Mouse (Mus musculus) kidney, adult 2 months (tissue): ENCODE measurements around the gene Atp5j2. TPM values are rescaled to one million over a fixed set of nuclear protein-coding genes. Genes with fewer than 3 reads are reported as not detected.

Source experiments
- DNase-seq: peaks from one replicate; pipeline ENCODE4 v3.0.0; 2021
- H3K27ac ChIP-seq: fragments of 200-500 bp; 2 replicates; pipeline ENCODE4 v1.5.1; 2012; ENCODE audit warnings: low read depth, low read length, control low read depth, inconsistent platforms; ENCODE audit not compliant: insufficient read depth
- H3K27me3 ChIP-seq: fragments of 200-500 bp; replicated peaks from 2 replicates; pipeline ENCODE4 v1.6.1; 2012; ENCODE audit warnings: mild to moderate bottlenecking, moderate library complexity, low read length, inconsistent platforms; ENCODE audit not compliant: control insufficient read depth, insufficient read depth
- H3K36me3 ChIP-seq: fragments of 200-500 bp; 2 replicates; pipeline ENCODE4 v1.6.1; 2012; ENCODE audit warnings: mild to moderate bottlenecking, moderate library complexity, low read length, inconsistent platforms; ENCODE audit not compliant: control insufficient read depth, insufficient read depth
- H3K4me1 ChIP-seq: fragments of 200-500 bp; 2 replicates; pipeline ENCODE4 v1.6.1; 2011; ENCODE audit warnings: low read length; ENCODE audit not compliant: control insufficient read depth, insufficient read depth
- H3K4me3 ChIP-seq: fragments of 200-500 bp; 2 replicates; pipeline ENCODE4 v1.5.1; 2011; ENCODE audit warnings: mild to moderate bottlenecking, low read depth, low read length, control low read depth; ENCODE audit not compliant: insufficient read depth
- CTCF ChIP-seq: fragments of 200-500 bp; conservative IDR thresholded peaks from 2 replicates; pipeline ENCODE4 v1.5.1; 2011; ENCODE audit warnings: low read depth, mild to moderate bottlenecking, control low read depth, low read length, moderate library complexity, mixed read lengths; ENCODE audit not compliant: insufficient read depth, insufficient read length
- POLR2A ChIP-seq: fragments of 200-500 bp; IDR thresholded peaks from one replicate; pipeline ENCODE4 v1.6.1; 2011; ENCODE audit warnings: low read depth, low read length, control low read depth
- WGBS: fragments of 180-500 bp; shearing (Covaris S2); methylation state at CpG from one replicate; pipeline ENCODE4 v1.1.7; 2018; 5-methylcytosine and 5-hydroxymethylcytosine counted together
- polyA plus RNA-seq: library from polyadenylated mRNA; depleted of rRNA; stranded (reverse); fragments of >200 nt; gene quantifications from 2 replicates; pipeline ENCODE4 v1.2.3, GENCODE M21; 2012

Gene Atp5j2
- polyA plus RNA-seq, 1 experiment: 489 TPM

DNA sequence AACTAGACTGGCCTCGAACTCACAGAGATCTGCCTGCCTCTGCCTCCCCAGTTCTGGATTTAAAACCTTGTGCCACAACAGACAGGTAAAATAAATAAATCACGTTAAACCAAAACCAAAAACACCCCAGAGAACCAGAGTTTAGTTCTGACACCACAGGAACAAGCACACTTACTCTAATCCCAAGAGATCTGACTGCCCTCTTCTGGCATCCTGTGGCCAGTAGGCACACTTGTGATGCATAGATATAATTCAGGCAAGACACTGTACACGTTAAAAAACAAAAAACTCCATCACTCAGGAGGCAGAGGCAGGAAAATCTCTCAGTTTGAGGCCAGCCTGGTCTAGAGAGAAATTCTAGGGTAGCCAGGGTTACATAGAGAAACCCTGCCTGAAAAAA lies 10.6 kb upstream of the Atp5j2 start:
- Histone ChIP-seq H3K27me3 (no peaks in the 10 kb centered on the region), H3K36me3 (no peaks in the 10 kb centered on the region), H3K4me3 (no peak overlapping the region), H3K4me1 (peaks cover 6% of the 10 kb centered on the region; the same call in 1 of the 2 replicates), H3K27ac (no peak overlapping the region)
- DNase-seq: no peak
- TF ChIP-seq POLR2A (no peak), CTCF (no peak)
- WGBS: 47% methylated on average over 3 of the region's 3 CpGs

DNA sequence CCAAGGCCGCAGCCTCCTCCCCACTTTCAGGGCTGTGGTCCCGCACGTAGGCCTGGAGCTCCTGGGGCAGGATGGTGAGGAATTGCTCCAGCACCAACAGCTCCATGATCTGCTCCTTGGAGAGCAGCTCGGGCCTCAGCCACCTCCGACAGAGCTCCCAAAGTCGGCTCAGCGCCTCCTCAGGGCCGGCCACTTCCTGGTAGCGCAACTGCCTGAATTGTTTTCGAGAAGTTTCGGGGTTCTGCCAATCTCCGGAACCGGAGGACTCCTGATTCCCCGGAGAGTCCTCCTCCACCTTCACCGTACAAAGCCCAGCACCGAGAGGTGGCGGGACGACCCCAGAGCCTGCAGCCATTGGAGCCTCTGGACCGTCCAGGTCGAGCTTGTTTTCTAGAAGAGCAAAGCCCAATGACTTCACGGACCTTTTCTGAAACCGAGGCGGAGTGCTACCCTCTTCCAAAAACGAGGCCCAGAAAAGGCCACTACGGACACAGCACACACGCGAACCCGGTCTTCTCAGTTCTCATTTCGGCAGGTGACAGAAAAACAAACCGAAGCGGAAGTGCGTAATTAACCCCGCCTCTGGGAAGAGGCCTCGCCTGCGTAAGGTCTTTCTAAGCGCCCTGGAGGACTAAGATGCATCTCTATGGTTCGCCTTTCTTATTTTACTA lies 9.6 kb upstream of the Atp5j2 start, which contains the start of gene Zkscan14:
Gene Zkscan14, minus strand, starts transcription at position 548 of the 671 bp plus-strand sequence.
- under 1% methylated on average over 37 of the region's 37 CpGs for WGBS
- H3K4me3 ChIP-seq: peak within 1 kb of the TSS; percentile 94
- peak within 1 kb of the TSS; percentile 81 for H3K27ac ChIP-seq
- no peak for TF ChIP-seq CTCF
- TF ChIP-seq POLR2A: no peak
- H3K27me3 ChIP-seq: no peaks in the 10 kb centered on the region
- DNase-seq: peak; percentile 87
- peaks cover 6% of the 10 kb centered on the region; the same call in 1 of the 2 replicates for H3K4me1 ChIP-seq
- H3K36me3 ChIP-seq: no peaks in the 10 kb centered on the region

DNA sequence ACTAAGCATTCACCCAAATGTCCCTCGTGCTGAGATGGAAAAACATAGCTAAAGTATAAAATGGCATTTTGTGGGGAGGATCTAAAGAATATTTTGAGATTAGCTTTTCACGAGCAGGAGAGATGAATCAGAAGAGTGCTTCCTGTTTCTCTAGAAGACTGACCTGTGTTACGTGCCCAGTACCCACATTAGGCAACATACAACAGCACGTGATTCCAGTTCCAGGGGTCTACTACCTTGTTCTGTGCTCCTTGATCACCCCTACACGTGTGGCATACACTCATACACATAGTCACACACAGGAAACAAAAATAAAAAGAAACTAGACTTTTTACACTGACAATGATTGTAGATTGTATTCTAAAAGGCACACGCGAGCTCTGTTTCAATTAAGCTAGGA lies 8.5 kb upstream of the Atp5j2 start:
- Histone ChIP-seq H3K4me1 (peaks cover 4% of the 10 kb centered on the region; the same call in 1 of the 2 replicates), H3K4me3 (no peak overlapping the region), H3K27ac (no peak overlapping the region), H3K36me3 (no peaks in the 10 kb centered on the region; the same call in 1 of the 2 replicates), H3K27me3 (no peaks in the 10 kb centered on the region)
- WGBS: 73% methylated on average over 7 of the region's 7 CpGs
- no peak for DNase-seq
- TF ChIP-seq POLR2A (no peak), CTCF (no peak)

DNA sequence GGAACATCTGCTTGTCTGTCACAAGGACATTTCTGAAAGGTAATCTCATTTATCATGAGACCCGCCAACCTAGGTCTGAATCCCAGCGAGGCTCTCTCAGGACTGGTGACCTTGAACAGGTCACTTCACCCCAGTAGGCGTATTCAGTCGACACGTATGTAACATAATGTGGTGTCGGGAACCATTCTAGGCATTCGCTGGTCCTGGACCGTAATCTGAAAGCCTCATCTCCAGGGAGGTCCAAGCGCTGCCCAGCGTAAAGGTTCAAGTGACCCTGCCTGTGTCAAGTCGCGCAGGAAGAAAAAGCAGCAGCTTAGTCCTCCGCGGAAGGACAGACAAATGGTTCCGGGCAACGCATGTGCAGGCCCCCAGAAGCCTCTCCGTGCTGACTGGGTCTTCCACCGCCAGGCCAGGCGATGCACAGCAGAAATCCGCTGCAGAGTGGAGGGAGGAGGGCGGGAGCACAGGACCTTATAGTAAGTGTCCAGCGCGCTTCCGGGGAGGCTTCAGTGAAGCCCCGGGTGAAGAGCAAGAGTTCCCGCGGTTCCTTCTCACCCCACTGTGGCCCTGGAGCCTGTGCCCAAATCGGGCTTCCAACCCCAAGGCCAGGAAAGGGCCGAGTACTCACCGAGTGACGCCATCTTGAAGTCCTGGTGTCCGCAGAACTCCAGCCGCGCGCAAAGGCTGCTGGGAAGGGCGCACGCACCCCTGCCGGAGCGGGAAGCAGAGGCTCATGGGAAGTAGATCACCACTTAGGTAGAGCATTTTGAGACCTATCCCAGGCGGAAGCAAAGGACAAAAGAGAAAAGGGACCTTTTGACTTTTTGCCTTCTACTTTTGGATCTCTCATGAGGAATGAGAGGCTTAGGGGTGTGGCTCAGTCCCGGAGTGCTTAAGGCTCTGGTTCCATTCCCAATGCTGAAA lies 725 bp downstream of the Atp5j2 start:
- H3K4me1 ChIP-seq: peaks cover 13% of the 10 kb centered on the region; the same call in 1 of the 2 replicates
- WGBS: under 1% methylated on average over 41 of the region's 41 CpGs
- DNase-seq: peak; percentile 96
- peak overlapping the region; percentile 91 for H3K27ac ChIP-seq
- peaks cover 3% of the 10 kb centered on the region for H3K36me3 ChIP-seq
- peak; percentile 65 for TF ChIP-seq POLR2A
- no peak for TF ChIP-seq CTCF
- H3K27me3 ChIP-seq: no peaks in the 10 kb centered on the region
- peak overlapping the region; percentile 80 for H3K4me3 ChIP-seq

DNA sequence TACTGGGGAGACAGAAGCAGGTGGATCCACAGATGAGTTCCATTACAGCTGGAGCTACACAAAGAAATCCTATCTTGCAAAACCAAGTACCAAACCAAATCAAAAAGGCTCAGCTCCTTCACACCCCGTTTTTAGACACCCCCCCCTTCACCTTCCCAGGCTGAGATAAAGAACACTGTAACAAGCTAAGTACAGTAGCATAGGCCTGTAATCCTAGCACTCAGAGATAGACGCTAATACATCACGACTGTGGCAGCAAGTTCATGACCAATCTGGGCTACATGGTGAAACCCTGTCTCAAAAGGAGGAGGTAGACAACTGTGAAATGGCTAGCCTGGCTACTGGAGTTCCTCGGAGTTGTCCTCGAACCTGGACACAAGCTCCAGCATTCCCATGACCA lies 1.5 kb downstream of the Atp5j2 start:
- Histone ChIP-seq H3K4me3 (peak overlapping the region; percentile 80), H3K4me1 (peaks cover 13% of the 10 kb centered on the region; the same call in 1 of the 2 replicates), H3K36me3 (peaks cover 3% of the 10 kb centered on the region), H3K27ac (peak overlapping the region; percentile 91), H3K27me3 (no peaks in the 10 kb centered on the region)
- 16% methylated on average over 5 of the region's 5 CpGs for WGBS
- TF ChIP-seq POLR2A: no peak
- no peak for TF ChIP-seq CTCF
- DNase-seq: no peak

DNA sequence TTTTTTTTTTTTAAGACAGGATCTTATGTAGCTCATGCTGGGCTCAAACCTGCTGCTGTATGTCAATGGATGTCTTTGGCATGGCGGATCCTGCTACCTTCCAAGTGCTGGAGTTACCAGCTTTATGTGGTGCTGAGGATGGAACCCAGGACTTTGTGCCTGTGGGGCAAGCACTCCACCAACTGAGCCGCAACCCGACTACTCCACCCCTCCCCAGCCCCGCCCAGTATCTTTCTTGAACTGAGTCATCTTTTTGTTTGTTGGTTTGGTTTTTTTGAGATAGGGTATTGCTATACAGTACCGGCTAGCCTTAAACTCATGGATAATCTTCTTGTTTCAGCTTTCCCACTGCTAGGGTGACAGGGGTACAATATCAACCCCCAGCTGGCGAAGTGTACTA lies 2.4 kb downstream of the Atp5j2 start:
- 92% methylated on average over 6 of the region's 6 CpGs for WGBS
- H3K4me1 ChIP-seq: peaks cover 13% of the 10 kb centered on the region; the same call in 1 of the 2 replicates
- no peaks in the 10 kb centered on the region for H3K27me3 ChIP-seq
- TF ChIP-seq POLR2A: no peak
- no peak for TF ChIP-seq CTCF
- no peak overlapping the region for H3K4me3 ChIP-seq
- DNase-seq: no peak
- no peaks in the 10 kb centered on the region; the same call in 1 of the 2 replicates for H3K36me3 ChIP-seq
- H3K27ac ChIP-seq: no peak overlapping the region

DNA sequence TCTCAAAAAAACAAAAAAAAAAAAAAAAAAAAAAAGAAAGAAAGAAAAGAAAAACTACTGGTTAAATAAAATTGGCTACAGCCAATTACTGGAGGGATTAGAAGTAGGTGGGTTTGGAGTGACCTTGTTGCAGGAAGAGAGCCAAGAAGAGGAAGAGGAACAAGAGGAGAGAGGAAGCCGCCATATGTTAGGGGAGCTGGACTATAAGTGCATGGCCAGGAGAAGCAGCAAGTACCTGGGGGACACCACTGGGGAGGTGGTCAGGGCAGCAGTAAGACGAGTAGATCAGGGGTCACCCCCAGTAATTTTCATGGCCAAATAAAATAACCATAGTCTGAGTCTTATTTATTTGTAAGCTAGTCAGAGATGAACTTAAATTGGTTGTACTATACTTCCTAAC lies 6.6 kb downstream of the Atp5j2 start:
- no peak for TF ChIP-seq POLR2A
- no peak for TF ChIP-seq CTCF
- Histone ChIP-seq H3K4me3 (no peak overlapping the region), H3K27ac (no peak overlapping the region), H3K27me3 (no peaks in the 10 kb centered on the region), H3K36me3 (no peaks in the 10 kb centered on the region; the same call in 1 of the 2 replicates), H3K4me1 (peaks cover 6% of the 10 kb centered on the region; the same call in 1 of the 2 replicates)
- 89% methylated on average over 2 of the region's 2 CpGs for WGBS
- no peak for DNase-seq
